Mouse (Mus musculus) heart, postnatal 0 days (tissue): ENCODE measurements around the gene Unc5cl.

ENCODE experiments used
- CTCF ChIP-seq: IDR thresholded peaks from 2 replicates; pipeline ENCODE4 v1.5.1; 2016; ENCODE audit warnings: antibody characterized with exemption, control low read depth, low read depth
- EP300 ChIP-seq: IDR thresholded peaks from 2 replicates; pipeline ENCODE4 v1.6.1; 2016; ENCODE audit warnings: antibody characterized with exemption, low read depth

- TF ChIP-seq CTCF (no peak), EP300 (no peak)
These were observed 46.0 kb upstream of the Unc5cl start for GRCm38 (mm10) chr17:48408526-48409291.
